Mouse (Mus musculus) kidney, postnatal 10 days (tissue): Measurements from ENCODE around the gene Slc16a5.
A peak's percentile ranks its signal among the peaks of the same experiment; 100 is the strongest.

Source experiments
- DNase-seq: peaks from one replicate; pipeline ENCODE4 v3.0.0; 2021; ENCODE audit warnings: mixed read lengths

Slc16a5 gene

DNA sequence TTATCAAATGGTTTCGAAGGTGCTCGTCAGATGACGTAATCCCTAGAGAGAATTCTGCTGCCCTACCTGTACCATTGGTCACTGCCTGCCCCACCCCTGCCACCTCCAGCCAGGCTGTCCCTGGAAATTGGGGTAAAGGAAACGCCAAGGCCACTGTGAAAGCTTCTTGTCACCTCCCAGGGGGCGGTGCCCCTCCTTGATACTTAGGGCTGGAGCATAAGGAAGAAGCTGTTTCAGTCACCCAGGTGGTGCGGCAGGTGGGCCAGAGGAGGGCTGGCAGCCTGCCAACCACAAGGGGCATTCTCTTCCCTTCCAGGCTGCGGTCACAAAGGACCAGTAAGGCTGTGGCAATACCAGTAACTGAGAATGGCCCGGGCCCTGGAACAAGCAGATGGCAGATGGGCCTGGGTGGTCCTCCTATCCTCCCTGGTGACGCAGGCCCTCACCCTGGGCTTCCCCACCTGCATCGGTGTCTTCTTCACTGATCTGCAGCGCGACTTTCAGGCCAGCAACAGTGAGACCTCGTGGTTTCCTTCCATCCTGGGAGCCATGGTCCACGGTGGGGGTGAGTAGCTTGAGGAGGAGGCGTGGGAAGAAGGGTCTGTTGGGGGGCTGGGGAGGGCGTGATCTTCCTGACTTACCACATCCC is at the start of gene Slc16a5:
Gene Slc16a5, plus strand, starts transcription at position 232 of the 649 bp plus-strand sequence.
- DNase-seq: peak; percentile 61

DNA sequence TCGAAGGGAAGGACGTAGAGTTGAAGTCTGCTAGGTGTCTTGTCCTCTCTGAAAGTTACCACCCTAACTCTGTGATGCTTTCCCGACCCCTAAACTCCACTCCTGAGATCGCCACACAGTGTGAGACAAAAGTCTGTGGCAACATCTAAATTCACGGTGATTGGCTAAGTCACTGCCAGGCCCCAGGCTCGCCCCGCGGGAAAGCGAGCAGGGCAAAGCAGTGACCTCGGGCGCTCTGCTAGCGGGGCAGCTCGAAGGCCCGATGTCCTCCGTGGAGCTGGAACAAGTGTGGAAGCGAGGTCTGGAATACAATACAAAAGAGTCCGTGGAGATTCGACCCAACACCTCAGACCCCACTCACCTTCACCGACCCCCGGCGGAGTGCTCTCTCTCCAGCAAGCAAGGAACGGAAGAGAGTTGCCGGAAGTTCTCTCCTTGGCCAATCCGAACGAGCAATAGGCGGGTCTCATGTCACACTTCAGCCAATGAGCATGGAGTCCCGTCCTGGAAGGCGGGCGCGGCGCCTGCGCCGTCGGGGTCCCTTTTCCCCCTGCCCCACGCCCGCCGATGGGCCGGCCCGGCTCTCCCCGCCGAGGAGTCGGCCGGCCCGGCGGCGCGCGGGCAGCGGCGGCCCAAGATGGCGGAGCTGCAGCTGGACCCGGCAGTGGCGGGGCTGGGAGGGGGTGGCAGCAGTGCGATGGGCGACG is 42.6 kb upstream of the Slc16a5 start, which contains the start of the genes Atp5h and Kctd2:
Gene Atp5h, minus strand, starts transcription at position 432 of the 707 bp plus-strand sequence.
Gene Kctd2, plus strand, starts transcription at position 598 of the 707 bp plus-strand sequence.
- peak; percentile 96 for DNase-seq

DNA sequence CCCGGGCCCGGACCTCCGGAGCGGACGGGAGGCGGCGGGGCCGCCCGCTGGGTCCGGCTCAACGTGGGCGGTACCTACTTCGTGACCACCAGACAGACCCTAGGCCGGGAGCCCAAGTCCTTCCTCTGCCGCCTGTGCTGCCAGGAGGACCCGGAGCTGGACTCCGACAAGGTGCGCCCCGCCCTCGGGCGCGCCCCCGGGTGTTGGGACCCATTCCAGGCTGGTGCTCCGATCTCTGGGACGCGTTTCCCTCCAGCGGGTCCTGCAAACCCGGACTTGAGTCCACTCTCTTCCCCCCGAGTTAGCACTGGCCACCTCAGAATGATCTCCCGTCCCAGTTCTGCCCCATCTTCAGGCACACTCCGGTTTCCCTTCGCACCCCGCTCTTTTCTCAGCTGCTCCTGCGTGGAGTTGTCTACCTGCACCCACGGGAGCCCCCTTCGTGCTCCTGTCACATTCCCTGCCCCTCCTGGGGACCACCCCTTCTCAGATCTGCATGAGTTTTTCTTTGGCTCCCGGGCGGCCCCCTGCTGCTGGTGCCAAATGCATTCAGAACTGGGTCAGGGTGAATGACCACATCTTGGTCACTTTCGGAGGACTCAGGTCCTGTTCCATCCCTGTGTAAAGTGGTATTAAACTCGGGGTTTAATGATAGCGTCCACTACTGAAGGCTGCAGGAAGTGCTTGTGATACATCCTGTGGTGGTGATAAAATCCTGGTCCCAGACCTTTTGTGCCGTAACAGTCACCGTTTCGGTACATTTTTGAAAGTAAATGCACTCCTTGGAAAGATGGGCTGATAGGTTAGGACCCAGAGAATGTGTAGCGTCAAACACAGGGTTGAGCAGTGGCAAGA is 41.7 kb upstream of the Slc16a5 start:
- peak; percentile 80 for DNase-seq

DNA sequence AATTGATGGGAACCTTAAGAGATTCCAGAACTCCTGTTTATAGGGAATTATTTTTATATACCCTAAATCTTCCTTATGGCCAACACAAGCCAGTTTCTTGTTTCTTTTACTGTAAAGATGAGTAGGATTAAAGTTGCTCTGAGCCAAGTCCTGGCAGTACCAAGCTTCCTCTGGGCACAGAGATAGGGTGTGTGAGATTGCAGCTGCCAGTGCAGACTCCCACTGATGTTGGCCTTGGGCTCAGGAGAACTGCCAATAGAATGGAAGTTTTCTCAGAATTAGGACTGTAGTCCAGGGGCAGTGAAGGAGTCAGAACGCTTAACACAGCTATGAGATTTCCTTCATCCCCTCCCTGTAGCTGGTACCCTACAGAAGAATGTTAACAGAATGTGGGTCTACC is 40.9 kb upstream of the Slc16a5 start:
- no peak for DNase-seq

DNA sequence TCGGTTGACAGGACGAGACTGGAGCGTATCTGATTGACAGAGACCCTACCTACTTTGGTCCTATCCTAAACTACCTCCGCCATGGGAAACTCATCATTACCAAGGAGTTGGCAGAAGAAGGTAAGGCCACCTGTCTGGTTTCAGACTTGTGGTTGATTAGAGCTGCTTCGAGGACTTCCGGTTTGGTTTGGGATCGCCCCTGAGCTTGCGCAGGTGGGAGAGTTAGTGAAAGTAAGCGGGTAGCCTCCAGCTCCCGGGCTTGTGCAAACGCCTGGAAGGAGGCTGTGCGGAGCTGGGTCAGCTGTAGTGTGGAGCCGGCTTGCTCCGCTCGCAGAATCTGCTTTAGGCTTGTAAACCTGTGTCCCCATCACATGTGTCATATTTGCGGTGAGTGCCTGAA is 40.3 kb upstream of the Slc16a5 start:
- DNase-seq: no peak

DNA sequence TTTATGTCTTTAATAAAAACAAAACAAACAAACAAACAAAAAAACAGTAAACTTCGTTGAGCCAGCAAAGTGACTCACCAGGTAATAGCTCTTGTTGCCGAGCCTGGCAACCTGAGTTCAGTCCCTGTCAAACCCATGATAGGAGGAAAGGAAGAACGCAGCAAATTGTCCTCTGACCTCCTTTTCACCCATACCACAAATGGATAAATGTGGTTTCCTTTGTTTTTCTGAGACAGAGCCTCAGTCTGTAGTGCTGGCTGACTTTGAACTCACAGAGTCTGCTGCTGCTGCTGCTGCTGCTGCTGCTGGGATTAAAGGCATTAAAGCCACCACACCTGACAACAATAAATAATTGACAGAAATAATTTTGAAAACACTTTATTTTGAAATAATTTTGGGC is 39.2 kb upstream of the Slc16a5 start:
- DNase-seq: no peak

DNA sequence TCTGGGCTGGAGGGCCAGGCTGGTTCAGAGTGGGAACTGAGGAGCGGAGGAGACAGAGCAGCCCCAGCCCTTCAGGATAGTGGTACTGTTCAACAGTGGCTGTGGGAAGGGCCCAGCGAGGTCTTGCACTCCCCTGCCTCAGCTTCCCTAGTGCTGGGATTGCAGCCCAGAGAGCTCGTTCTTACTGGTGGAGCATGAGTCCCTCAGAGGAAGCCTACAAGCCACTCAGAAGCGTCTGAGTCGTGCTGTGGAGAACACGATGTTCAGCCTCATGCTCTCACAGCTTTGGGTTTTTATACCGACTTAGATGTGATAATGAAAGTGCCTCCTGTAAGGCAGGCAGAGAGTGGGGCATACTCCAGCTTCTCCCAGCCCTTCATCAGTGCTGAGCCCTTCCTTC is 37.6 kb upstream of the Slc16a5 start:
- DNase-seq: no peak

DNA sequence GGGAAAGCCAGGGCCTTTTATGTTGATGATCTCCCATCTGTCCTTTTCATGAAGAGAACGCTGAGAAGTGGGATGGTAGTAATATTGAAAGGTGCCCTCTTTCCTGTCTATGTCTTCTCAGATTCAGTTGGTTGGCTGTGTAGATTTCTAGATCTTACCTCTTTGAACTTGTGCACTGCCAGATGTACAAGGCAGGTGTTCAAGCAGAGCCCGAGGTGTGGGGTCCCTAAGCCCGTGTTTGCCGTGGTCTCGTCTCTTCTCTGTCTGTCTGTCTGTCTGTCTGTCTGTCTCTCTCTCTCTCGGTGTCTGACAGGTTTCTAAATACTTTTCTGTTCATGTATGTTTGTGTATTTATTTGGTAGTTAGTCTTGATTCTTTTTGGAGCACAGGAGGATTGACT is 36.6 kb upstream of the Slc16a5 start:
- DNase-seq: no peak

DNA sequence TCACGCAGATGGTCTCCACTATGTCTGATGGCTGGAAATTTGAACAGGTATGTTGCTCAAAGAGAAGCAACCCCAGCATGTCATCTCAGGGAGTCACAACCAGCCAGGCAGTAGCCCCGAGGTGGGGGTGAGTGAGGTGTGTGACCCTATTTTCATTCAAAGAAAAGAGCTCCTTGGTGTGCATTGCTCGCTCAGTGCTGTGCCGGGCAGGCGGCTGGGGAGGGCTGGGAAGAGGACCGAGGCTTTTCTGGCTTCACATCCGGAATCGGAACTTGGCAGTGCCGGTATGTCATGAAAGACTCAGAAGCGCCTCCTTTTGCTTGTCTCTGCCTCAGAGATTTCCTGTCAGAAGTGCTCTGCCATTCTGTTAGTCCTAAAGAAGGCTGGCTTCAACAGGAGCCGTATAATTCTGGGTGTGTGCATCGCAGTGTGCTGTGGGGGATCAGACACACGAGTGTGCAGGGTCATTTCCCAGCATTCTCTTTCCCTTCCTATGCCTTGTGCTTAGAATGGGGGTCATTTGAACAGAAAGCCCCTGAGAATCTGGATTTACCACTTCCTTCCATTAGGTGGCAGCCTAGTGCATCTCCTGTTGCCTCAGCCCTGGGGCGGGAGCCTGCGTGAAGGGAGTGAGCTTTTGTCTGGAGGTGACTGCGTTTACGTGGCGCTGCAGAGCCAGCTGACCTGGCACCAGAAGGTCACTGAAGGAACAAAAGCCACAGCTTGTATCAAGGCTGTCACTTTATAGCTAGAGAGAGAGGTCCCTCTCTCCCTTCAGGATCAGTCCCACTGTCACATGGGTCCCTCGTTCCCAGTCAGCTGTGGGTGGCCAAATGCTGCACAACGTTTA is 34.6 kb upstream of the Slc16a5 start:
- peak; percentile 86 for DNase-seq

DNA sequence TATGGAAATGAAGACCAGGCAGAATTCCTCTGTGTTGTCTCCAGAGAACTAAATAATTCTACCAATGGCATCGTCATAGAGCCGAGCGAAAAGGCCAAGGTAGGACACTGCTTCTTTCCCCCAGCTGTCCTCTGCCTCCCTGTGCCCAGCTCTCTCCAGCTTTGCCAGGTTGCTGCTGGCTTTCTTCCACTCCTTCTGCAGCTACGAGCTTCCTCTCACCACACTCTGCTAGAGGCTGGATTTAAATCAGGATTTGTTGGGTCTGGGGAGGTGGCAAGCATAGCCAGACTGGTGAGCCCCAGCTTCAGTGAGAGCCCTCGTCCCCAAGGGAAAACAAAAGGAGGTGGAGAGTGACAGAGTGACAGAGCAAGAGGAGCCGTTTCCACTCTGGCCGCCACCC is 33.0 kb upstream of the Slc16a5 start:
- DNase-seq: no peak

DNA sequence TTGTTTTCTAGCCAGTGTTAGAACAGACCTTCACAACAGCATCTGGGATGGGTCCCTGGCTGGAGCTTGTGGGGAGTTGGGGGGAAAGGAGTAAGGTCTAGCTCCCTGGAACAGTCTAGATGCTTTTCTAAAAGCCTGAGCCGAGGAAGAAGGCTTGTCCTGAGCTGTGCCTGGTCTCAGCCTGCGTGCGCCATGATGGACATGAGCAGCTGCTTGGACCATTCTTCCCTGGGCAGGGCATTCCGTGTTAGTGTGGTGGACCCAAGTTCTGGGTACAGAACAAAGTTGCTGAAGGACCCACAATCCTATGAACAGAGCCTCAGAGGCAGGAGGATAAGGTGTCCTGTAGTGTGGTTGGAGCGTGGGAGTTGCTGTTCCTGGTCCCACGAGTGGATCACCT is 31.7 kb upstream of the Slc16a5 start:
- no peak for DNase-seq

DNA sequence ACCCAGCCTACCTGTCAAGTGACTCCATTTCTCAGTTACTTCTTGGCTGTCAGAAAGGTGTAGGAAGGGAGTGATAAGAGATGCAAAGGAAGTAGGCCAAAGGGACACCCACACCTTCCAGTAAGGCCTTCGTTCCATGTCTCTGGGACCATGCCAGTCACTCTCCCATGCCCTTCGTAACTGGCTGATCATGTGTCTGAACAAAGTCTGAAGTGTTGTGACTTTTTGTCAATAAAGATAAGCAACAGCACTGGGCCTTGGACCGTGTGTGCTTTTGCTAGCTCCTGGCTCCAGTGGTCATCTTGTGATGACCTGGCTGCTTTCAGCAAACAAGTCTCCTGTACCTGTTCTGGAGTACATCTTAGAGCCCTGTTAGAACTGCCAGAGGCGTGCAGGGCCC is 29.5 kb upstream of the Slc16a5 start:
- no peak for DNase-seq

DNA sequence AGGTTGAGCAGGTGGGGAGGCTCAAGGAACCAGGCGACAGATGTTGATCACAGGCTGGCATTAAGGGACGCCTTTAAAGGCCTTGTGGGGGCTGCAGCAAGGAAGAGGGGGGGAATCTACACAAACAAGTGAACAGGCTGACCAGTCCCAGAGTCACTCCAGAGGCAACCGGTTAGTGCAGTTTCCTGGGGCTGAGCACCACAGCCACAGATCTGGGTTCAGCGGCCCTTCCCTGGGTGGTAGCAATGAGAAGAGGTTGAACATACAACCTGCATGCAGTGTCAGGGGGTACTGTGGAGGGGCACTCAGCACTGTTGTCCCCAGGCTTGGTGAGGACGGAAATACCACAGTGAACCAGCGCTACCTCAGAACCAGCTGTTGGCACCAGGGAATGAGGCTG is 28.9 kb upstream of the Slc16a5 start:
- no peak for DNase-seq

DNA sequence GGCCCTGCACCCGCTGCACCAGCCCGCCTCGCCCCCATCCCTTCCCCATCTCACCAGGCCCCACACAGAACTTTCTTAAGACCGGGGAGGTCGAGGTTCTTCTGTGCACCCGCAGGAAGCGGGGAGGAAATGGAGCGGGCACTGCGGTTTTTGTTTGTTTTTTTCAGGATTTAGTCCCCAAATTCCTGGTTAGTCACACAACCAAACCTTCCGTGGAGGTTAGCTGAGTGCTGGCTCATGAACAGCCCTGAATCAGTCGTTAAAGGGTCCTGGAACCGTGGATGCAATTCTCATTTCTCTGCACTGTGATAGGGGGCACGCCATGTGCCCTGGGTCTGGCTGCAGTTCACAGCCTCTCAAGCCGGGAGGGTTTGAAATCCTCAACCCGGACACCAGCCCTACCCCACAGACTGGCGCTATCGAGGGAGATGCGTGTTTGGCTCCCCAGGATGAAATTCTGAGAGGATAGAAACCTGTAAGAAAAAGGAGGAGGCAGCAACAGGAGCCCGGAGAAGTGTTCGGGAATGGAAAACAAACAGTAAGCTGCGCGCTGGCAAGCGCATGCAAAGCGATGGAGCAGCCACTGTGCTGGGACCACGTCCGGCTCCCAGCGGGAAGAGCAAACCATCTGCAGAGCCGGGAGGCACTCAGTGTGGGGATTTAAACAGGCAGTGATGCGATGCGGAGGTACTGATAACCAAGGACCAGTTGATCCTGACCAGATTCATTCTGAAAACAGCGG is 26.5 kb upstream of the Slc16a5 start:
- DNase-seq: peak; percentile 63

DNA sequence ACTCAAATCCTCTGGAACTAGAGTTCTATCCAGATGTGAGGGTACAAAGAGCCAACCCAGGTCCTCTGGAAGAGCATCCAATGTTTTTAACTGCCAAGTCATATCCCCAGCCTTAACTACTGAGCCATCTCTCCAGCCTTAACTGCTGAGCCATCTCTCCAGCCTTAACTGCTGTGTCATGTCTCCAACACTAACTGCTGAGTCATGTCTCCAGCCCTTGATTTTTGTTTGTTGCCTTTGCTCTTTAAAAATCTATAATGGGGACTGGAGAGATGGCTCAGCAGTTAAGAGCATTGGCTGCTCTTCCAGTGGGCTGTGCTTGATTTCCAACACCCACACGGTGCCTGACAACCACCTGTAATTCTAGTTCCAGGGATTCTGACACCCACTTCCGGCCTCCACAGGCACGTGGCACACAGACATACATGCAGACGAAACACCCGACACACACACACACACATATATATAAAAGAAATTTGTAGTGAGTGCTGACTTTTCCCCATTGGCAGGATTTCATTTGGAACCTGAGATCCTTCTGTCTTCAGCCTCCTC is 24.6 kb upstream of the Slc16a5 start:
- DNase-seq: no peak

DNA sequence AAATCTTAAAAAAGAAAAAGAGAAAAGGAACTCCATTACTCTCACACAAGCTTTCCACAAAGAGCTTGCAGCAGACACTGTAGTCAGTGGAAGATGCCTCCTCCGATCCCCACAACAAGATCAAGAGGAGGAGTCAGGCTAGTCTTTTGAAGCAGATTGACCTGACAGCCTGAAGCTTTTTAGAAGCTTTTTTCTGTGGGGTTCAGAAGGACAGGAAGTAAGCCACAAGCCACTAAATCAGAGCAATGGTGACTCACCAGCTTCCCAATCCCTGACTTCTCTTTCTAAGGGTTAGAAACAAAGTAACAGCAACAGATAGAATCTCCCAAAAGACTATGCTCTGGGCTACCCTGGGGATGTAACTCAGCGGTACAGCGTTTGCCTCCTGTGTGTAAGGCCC is 22.9 kb upstream of the Slc16a5 start:
- DNase-seq: no peak

DNA sequence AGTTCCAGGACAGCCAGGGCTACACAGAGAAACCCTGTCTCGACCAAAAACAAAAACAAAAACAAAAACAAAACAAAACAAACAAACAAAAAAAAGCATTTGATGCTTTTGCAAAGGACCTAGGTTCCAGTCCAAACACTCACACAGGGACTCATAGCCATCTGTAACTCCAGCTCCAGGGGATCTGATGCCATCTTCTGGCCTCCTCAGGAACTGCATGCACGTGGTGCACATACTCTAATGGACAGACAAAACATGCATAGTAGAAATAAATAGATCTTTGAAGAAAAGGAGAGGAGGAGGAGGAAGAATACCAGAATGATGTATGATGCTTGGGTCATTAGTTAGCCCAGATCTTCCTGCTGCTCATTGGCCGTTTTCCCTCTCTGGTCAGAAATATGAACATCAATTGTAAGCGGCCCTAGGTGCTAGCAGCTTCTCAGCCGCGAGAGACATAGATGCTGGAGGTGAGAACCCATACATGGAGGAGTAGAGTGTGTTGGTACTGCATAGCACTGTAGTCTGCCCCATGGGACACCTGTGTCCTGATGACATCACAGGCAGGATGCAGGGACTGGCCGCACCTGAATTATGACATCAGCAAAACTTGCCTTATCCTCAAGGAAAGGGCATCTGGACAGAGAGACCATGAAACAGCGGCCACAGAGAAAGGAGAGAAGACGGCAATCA is 22.2 kb upstream of the Slc16a5 start, which contains the start of gene Trim80:
Gene Trim80, plus strand, starts transcription at position 640 of the 690 bp plus-strand sequence.
- DNase-seq: no peak

DNA sequence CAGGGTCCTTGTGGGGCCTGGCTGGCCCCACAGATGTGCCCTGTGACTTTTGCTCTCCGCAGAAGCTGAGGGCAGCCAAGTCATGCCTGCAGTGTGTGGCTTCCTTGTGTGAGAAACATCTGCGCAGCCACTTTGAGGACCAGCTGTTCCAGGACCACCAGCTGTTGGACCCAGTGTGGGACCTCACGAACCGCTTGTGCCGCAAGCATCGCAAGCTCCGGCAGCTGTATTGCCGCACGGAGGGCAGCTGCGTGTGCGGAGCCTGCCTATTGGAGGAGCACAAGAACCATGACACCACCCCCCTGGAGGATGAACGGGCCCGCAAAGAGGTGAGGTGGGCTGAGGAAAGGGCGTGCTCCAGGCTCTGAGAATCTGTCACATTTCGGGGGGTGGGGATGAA is 20.9 kb upstream of the Slc16a5 start:
- DNase-seq: no peak

DNA sequence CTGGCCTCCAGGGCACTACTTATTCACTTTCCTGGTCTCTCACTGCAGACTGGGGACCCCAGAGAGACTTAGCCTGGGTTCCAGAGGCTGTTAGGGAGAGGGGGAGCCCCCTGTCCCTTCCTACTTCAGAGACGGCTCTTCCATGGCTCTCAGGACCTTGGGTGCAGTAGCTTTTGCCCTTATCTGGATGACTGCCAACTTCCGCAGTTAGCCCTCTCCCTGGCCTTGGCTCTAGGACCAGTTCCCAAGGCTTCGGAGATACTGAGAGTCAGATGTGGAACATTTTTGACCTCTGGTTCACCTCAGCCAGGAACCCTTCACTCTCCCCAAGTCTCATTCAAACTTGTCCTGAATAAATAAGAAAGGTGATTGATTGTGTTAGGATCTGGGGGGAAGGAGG is 15.4 kb upstream of the Slc16a5 start:
- peak; percentile 65 for DNase-seq

DNA sequence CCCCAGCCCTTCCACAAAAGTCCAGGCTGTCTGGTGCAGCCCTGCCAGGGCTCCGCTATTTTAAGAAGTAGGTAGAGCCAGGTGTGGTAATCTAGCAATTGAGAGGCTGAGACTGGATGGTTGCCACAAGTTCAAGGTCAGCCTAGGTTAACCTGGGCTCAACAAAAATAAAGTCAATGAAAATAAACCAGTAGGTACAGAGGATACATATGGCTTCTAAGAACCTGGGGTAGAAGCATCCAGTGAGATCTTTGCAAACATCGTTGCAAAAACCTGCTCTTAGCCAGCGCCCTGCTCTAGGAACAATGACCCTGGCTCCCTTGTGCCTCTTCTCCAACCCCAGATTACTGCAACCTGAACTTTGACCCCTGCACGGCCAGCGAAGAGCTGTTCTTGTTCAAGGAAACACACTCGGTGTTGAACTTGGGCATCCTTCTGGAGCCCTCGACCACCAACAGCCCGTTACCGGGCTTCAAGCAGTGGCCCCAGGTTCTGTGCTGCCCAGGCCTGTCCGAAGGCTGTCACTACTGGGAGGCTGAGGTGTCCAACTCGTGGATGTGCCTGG is 14.9 kb upstream of the Slc16a5 start:
- no peak for DNase-seq

DNA sequence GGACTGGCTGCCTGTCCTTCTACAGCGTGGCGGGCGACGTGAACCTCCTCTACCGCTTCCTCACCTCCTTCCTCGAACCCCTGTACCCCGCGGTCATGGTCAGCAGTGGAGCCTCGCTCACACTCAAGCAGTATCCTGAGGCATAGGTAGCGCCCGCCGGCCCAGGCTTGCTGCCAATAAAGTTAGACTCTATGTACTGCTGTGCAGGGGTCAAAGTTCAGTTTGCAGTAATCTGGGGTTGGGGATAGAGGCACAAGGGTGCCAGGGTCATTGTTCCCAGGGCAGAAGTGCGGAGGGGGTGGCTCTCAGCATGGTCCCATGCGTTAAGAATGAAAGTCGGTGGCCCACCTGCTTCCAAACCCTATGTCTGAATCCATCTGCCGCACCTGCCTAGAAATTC is 14.2 kb upstream of the Slc16a5 start:
- peak; percentile 63 for DNase-seq
